Mouse (Mus musculus) frontal cortex, adult 2 months (tissue): ENCODE results near the gene Galns. TPM values are rescaled to one million over a fixed set of nuclear protein-coding genes. Genes with fewer than 3 reads are reported as not detected.
A peak's percentile ranks its signal among the peaks of the same experiment; 100 is the strongest.

Source experiments
- DNase-seq, 2 experiments: peaks; one replicate each; pipeline ENCODE4 v3.0.0; 2022; ENCODE audit warnings: low spot score in 1 of 2; ENCODE audit errors: extremely low spot score in 1 of 2
- polyA plus RNA-seq: library from polyadenylated mRNA; depleted of rRNA; stranded (reverse); fragments of >200 nt; gene quantifications from 2 replicates; pipeline ENCODE4 v1.2.3, GENCODE M21; 2012; rRNA removed

Galns gene
- polyA plus RNA-seq: 9.4 and 9.5 TPM in 2 replicates

DNA sequence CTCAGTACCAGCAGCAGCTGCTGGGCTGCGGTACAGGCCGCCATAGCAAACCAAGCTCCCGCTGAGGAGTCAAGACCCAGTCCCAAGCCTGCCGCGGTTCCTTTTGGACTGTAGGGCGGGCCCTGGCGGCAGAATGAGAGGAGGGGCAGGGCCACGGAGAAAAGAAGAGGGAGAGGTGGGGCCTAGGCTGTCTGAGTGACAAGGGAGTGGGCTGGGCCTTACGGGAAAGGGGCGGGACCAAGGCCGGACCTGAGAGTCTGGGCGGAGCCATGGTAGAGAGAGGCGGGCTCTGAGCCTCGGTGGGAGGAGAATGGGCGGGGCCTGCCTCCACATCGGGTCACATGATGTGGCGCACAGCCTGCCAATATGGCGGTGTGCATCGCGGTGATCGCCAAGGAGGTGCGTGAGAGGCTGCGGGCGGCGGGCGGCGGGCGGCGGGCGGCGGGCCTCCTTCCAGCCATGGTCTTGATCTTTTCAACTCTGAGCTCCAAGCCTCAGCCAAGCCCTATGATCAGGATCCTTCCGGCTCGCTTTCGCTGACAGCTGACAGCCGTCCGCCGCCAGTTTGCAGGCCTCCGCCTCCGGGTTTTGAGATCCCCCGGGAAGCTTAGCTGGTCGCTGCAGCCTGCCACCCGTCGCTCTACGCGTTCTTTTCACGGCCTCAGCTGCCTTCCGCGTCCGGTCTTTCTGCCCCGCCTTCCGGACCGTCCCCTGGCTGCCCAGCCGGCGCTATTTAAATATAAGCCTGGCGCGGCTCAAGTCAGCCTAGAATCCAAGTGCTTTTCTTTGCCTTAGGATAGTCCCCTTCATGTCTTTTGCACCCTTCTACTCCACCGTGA lies at the start of gene Galns, which contains the start of gene Trappc2l:
Gene Galns, minus strand, starts transcription at position 169 of the 839 bp plus-strand sequence.
Gene Trappc2l, plus strand, starts transcription at position 346 of the 839 bp plus-strand sequence.
- peak; percentile 94 to 95 for DNase-seq

DNA sequence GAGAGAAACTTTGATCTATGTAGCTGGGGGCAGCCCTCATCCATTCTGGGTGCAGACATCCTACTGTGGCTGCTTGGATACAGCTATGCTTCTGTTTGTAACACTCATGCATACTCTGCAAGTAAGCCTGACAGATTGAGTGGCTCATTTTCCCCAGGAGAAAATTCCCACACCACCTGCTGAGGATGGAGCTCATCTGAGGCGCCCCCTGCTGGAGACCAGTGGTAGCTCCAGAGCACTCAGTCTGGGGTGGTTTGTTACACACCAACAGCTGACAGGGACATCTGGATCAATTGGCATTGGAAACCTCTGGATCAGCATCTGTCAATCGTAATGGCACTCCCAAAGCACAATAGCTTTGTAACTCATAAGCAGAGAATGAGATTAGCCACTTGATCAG lies 48.8 kb upstream of the Galns start:
- DNase-seq: peak in 1 of 2 experiments; percentile 37

GRCm38 (mm10) chr8:122658807-122659160 lies 47.5 kb upstream of the Galns start:
- no peak for DNase-seq

DNA sequence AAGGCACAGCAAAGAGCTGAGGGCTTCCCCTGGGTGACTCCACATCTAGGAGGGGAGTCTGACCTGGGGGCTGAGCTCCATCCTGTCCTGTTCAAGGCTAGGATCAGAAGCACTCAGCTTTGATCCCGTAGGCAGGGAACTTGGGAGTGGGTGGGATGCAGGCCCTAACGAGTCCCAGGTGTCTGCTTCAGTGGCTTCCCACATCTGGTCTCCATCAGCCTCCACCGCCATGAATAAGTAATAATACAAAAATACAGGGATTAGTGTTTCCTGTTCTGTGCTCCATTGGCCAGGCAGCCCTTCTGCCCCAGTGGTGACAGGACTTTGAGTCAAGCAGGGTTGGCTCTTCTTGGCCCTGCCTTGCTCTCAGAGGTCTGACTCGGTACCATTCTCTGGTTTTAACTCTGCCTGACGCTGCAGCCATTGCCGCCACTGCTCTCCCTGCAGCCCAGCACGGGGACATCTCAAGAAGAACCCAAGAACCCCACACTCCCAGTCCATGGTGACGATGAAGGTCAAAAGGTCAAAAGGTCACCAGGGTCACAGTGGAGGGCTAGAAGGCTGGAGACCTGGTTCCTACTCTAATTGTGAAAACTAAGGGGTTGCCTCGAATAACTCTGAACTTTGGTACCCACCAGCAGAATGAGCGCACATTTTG lies 47.0 kb upstream of the Galns start:
- no peak for DNase-seq

- no peak for DNase-seq
Observed at GRCm38 (mm10) chr8:122656056-122656999, 45.1 kb upstream of the Galns start.

- DNase-seq: no peak
Observed at GRCm38 (mm10) chr8:122654768-122655167, 43.5 kb upstream of the Galns start.

- DNase-seq: no peak
Observed at GRCm38 (mm10) chr8:122652643-122653042, 41.4 kb upstream of the Galns start.

DNA sequence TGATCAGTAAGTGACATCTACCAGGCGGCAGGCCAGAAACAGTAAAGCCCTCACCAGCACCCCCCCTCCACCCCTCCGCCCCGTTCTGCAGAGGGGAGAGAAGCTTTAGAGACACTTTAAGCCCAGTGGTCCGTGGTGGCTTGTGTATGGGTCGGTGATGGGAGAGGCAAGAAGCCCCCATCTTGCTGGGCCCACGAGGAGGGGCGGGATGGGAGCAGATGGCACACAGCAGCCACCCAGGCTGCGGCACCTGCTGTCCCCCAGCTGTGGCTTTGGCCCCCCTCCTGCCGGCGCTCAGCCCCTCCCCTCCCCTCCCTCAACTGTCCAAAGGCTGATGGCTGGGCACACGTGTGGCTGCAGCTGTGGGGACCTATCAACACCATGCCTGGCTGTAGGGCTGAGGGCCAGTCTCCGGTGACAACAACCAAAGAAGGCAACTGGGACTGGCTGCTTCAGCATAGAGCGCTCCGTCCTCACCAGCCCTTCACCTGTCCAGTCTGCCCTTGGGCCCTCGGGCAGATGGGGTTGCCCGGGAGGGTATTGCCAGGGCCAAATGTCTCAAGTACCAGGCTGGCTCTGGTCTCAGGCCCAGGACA lies 40.2 kb upstream of the Galns start:
- no peak for DNase-seq

- no peak for DNase-seq
Observed at GRCm38 (mm10) chr8:122648192-122648970, 37.1 kb upstream of the Galns start.

DNA sequence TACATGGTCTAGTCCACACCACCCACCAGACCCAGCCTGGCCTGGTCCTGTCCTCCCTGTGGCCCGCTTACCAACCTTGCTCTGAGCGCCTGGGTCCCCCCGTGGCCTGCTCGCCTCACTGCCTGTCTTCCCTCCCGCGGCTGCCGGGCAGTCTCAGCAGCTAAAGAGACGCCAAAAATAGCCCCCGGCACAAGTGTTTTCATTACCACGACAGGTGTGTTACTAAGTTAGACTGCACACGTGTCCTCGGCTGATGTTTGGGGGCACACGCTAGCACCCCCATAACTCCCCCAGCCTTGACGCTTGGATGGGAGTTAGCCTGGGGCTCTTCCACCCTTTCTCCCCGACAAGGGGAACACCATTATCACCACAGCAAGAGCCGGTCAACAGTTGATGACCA lies 35.1 kb upstream of the Galns start:
- no peak for DNase-seq

- no peak for DNase-seq
Observed at GRCm38 (mm10) chr8:122644175-122644954, 33.1 kb upstream of the Galns start.

DNA sequence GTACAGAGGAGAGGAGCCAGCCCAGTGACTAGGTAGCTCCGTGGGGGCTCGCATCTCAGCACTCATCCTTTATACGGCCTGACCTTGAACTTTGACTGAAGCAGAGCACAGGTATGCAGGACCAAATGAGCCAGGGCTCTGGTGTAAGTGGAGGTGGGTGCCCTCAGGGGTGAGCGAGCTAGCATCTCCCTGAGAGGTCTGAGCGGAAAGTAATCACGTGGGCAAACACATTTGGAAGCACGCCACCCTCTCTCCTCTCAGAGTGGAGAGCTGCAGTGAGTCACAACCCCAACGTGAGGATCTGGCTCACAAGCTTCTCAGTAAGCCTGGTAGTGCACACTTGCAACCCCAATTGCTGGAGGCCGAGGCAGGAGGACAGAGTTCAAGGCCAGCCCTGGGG lies 30.8 kb upstream of the Galns start:
- DNase-seq: peak in 1 of 2 experiments; percentile 82

DNA sequence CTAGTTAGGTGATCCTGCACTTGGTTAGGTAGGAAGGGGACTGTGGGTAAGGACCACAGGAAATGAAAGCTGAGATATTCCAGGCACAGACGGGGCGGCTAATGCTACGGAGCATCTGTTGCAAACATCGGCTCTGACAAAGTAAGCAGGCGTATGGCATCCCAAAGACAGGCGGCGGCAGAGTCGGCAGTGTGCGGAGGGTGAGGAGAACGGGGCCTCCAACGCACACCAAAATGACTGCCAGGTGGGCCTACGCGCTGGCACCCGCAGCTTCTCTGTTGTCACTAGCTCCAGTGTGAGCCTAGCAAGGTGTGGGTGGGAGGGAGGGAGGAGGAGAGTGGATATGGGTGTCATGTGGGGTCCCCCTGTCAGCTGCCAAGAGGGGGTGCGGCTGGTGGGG lies 30.1 kb upstream of the Galns start:
- peak; percentile 52 to 86 for DNase-seq

GRCm38 (mm10) chr8:122640825-122641224 lies 29.6 kb upstream of the Galns start:
- no peak for DNase-seq

DNA sequence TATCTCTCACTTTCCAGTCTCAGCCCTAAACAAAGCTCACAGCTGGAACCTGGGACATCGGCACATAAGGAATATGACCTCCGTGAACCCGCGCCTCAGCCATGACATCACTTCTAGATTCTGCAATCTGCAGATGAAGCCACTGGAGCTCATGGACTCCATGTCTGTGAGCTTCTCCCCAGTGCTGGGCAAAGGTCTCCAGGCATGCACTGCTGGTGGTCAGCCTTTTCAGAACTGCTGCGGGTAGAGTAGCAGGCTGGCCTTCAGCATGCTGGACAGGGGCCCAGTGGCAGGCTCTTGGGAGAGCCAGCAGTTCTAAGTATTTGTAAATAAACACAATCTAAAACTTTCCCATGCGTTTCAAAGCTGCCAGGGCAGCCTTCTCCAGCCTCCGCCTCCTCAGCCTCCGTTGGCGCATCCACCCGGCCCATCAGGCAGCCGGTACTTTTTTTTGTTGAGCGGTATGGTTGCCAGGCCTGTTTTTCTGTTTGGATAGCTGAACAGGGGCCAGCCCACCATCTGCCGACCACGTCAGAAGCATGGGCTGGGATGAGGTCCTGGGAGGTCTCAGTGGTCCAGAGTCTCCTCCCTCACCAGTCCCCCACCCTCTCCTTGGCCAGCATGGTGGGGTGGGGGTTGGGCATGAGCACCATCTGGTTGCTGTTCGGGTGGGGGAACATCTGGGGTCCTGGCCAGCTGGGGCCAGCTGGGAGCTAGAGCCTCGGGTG lies 28.4 kb upstream of the Galns start:
- DNase-seq: peak in 1 of 2 experiments; percentile 38

- no peak for DNase-seq
Observed at GRCm38 (mm10) chr8:122638601-122639000, 27.3 kb upstream of the Galns start.

- DNase-seq: no peak
Observed at GRCm38 (mm10) chr8:122637230-122637629, 26.0 kb upstream of the Galns start.

- DNase-seq: peak in 1 of 2 experiments; percentile 45
Observed at GRCm38 (mm10) chr8:122636803-122637175, 25.5 kb upstream of the Galns start.
